Mouse (Mus musculus) CH12.LX (cell line): ENCODE measurements around the gene Extl1. TPM values are rescaled to one million over a fixed set of nuclear protein-coding genes. Genes with fewer than 3 reads are reported as not detected.

Experiments
- DNase-seq: peaks from one replicate; pipeline ENCODE4 v3.0.0-alpha.2; 2013; ENCODE audit errors: extremely low read depth
- H3K27ac ChIP-seq: 2 replicates; pipeline ENCODE4 v1.5.1; 2012; ENCODE audit warnings: low read depth, mild to moderate bottlenecking, control low read depth, moderate library complexity; ENCODE audit not compliant: insufficient read depth
- H3K27me3 ChIP-seq: replicated peaks from 2 replicates; pipeline ENCODE3; 2012; ENCODE audit warnings: inconsistent platforms
- H3K36me3 ChIP-seq, 2 experiments: replicated peaks in 1 of 2; 2 replicates each; pipeline versions ENCODE3 to v1.6.1; 2012; ENCODE audit warnings: inconsistent platforms in 1 of 2, low read length in 1 of 2, mild to moderate bottlenecking in 1 of 2, mixed read lengths in 1 of 2, moderate library complexity in 1 of 2; ENCODE audit not compliant: control insufficient read depth in 1 of 2, insufficient read depth in 1 of 2
- H3K4me1 ChIP-seq, 2 experiments: 2 replicates each; pipeline ENCODE4 v1.6.1; 2012; ENCODE audit warnings: inconsistent platforms in 1 of 2, moderate library complexity in 1 of 2; ENCODE audit not compliant: insufficient read depth in 2 of 2, control insufficient read depth in 1 of 2
- H3K4me2 ChIP-seq: 2 replicates; pipeline ENCODE4 v1.6.1; 2012; ENCODE audit warnings: low read depth, mild to moderate bottlenecking, control low read depth; ENCODE audit not compliant: poor library complexity, insufficient read depth, severe bottlenecking
- H3K4me3 ChIP-seq, 3 experiments: fragments of 150-350 bp in 1 of 3; sonication (generic) in 1 of 3; replicated peaks in 1 of 3; 2 replicates each; pipeline versions ENCODE3 to v1.5.1; 2011 to 2012; ENCODE audit warnings: low read depth in 2 of 3, low read length in 2 of 3, mild to moderate bottlenecking in 2 of 3, moderate library complexity in 2 of 3, control low read depth in 1 of 3, improper control_type of control experiment in 1 of 3, inconsistent platforms in 1 of 3, mixed read lengths in 1 of 3; ENCODE audit not compliant: poor library complexity in 1 of 3
- H3K79me2 ChIP-seq: replicated peaks from 2 replicates; pipeline ENCODE4 v1.6.1; 2012; ENCODE audit warnings: mild to moderate bottlenecking, moderate library complexity; ENCODE audit not compliant: control insufficient read depth, poor library complexity, insufficient read depth, severe bottlenecking; ENCODE audit errors: extremely low read depth
- H3K9ac ChIP-seq: 2 replicates; pipeline ENCODE4 v1.6.1; 2012; ENCODE audit warnings: low read depth, mild to moderate bottlenecking, control low read depth, moderate library complexity; ENCODE audit not compliant: insufficient read depth
- H3K9me3 ChIP-seq: replicated peaks from 2 replicates; pipeline ENCODE3; 2012; ENCODE audit warnings: low read length, inconsistent platforms, mixed read lengths
- CTCF ChIP-seq, 2 experiments: IDR thresholded peaks in 1 of 2; conservative IDR thresholded peaks in 1 of 2; 2 replicates each; pipeline ENCODE4 v1.5.1; 2011 to 2012; ENCODE audit warnings: low read depth in 2 of 2, low read length in 2 of 2, improper control_type of control experiment in 1 of 2, inconsistent platforms in 1 of 2, mild to moderate bottlenecking in 1 of 2, moderate library complexity in 1 of 2
- ELF1 ChIP-seq: IDR thresholded peaks from 2 replicates; pipeline ENCODE4 v1.6.1; 2014; ENCODE audit warnings: low read depth, mild to moderate bottlenecking, inconsistent platforms, low read length, improper control_type of control experiment
- JUND ChIP-seq: conservative IDR thresholded peaks from 2 replicates; pipeline ENCODE4 v1.6.1; 2011; ENCODE audit warnings: low read depth, low read length, improper control_type of control experiment
- MAFK ChIP-seq: IDR thresholded peaks from 2 replicates; pipeline ENCODE4 v1.6.1; 2011; ENCODE audit warnings: low read length, improper control_type of control experiment; ENCODE audit not compliant: insufficient replicate concordance
- MAZ ChIP-seq: IDR thresholded peaks from 2 replicates; pipeline ENCODE4 v1.6.1; 2012; ENCODE audit warnings: low read depth, mild to moderate bottlenecking, inconsistent platforms, low read length, improper control_type of control experiment, moderate library complexity
- MYC ChIP-seq: IDR thresholded peaks from 2 replicates; pipeline ENCODE4 v1.6.1; 2011; ENCODE audit warnings: low read depth, mild to moderate bottlenecking, improper control_type of control experiment, low read length
- NRF1 ChIP-seq: IDR thresholded peaks from 2 replicates; pipeline ENCODE4 v1.6.1; 2014; ENCODE audit warnings: low read depth, mild to moderate bottlenecking, inconsistent platforms, low read length, improper control_type of control experiment, moderate library complexity
- PAX5 ChIP-seq: IDR thresholded peaks from 2 replicates; pipeline ENCODE4 v1.6.1; 2012; ENCODE audit warnings: low read length, inconsistent platforms, mixed read lengths
- POLR2AphosphoS2 ChIP-seq: IDR thresholded peaks from 2 replicates; pipeline ENCODE4 v1.6.1; 2011; ENCODE audit warnings: low read depth, low read length, improper control_type of control experiment
- SIN3A ChIP-seq: IDR thresholded peaks from 2 replicates; pipeline ENCODE4 v1.6.1; 2012; ENCODE audit warnings: low read length, improper control_type of control experiment, inconsistent platforms
- SMC3 ChIP-seq: IDR thresholded peaks from 2 replicates; pipeline ENCODE4 v1.6.1; 2011; ENCODE audit warnings: low read depth, low read length, improper control_type of control experiment
- TBP ChIP-seq: conservative IDR thresholded peaks from 2 replicates; pipeline ENCODE4 v1.6.1; 2011; ENCODE audit warnings: low read depth, low read length, improper control_type of control experiment
- TCF12 ChIP-seq: IDR thresholded peaks from 2 replicates; pipeline ENCODE4 v1.6.1; 2014; ENCODE audit warnings: low read depth, mild to moderate bottlenecking, inconsistent platforms, low read length, improper control_type of control experiment
- ZC3H11A ChIP-seq: IDR thresholded peaks from 2 replicates; pipeline ENCODE4 v1.6.1; 2012; ENCODE audit warnings: low read depth, mild to moderate bottlenecking, inconsistent platforms, low read length, improper control_type of control experiment
- dilution Hi-C: fragments of 300-500 bp; cut with MboI; formaldehyde crosslinking; loops from 2 replicates; pipeline ENCODE4 v1.14.3; 2020; ENCODE audit warnings: low sequenced_read_pairs; ENCODE audit not compliant: extremely low pct_unique_long_range_greater_than_20kb, extremely low pct_ligation_motif_present
- in situ Hi-C: fragments of 300-500 bp; cut with MboI; formaldehyde crosslinking; loops from 3 replicates; pipeline ENCODE4 v1.14.3; 2019; ENCODE audit warnings: low sequenced_read_pairs, low pct_ligation_motif_present, low pct_unique_long_range_greater_than_20kb, mixed read lengths
- polyA plus RNA-seq: library from polyadenylated mRNA; unstranded; fragments of >175 nt; gene quantifications from 2 replicates; pipeline ENCODE4 v1.2.1, GENCODE M21; 2012; ENCODE audit warnings: low read depth; ENCODE audit not compliant: insufficient read length
- total RNA-seq, 2 experiments: library from RNA; depleted of rRNA; stranded (reverse); fragments of 300-350 nt in 1 of 2; fragments of >200 nt in 1 of 2; gene quantifications; 2 replicates each; pipeline ENCODE4 v1.2.3; 2012 to 2014

The Extl1 gene
- total and polyA plus RNA-seq, 3 experiments: 0.54 to 4.5 (median 1.6) TPM

GRCm38 (mm10) chr4:134344620-134345019 is 39.0 kb downstream of the Extl1 start:
- no peak overlapping the region for H3K9ac ChIP-seq
- H3K36me3 ChIP-seq: no peaks in the 10 kb centered on the region
- dilution Hi-C loops (no loop called here), in situ Hi-C loops (no loop called here)
- peaks cover 2% of the 10 kb centered on the region for H3K9me3 ChIP-seq
- H3K4me1 ChIP-seq: no peaks in the 10 kb centered on the region
- DNase-seq: no peak
- H3K4me2 ChIP-seq: no peak overlapping the region
- H3K79me2 ChIP-seq: no peaks in the 10 kb centered on the region
- H3K27me3 ChIP-seq: no peaks in the 10 kb centered on the region
- H3K27ac ChIP-seq: no peak overlapping the region
- H3K4me3 ChIP-seq: no peak overlapping the region
- peak; percentile 31 for TF ChIP-seq SMC3
- TF ChIP-seq PAX5: no peak
- peak in 1 of 2 experiments; percentile 47; a peak in 2 of 4 replicates for TF ChIP-seq CTCF (conservative IDR thresholded peaks at IDR 0.05 in 1 of 2, IDR thresholded peaks at IDR 0.05 in 1 of 2; ENCODE audit: low read depth in 2 of 2, low read length in 2 of 2)

GRCm38 (mm10) chr4:134343071-134344031 is 40.3 kb downstream of the Extl1 start, which contains the start of gene Slc30a2:
Gene Slc30a2 (plus strand): TSS chr4:134343181.
- no peaks in the 10 kb centered on the region for H3K36me3 ChIP-seq
- no peak within 1 kb of the TSS for H3K4me3 ChIP-seq
- in situ Hi-C loops: no loop called here
- TF ChIP-seq MYC (no peak), NRF1 (no peak), TBP (no peak), POLR2AphosphoS2 (no peak), CTCF (conservative IDR thresholded peaks at IDR 0.05 in 1 of 2, IDR thresholded peaks at IDR 0.05 in 1 of 2; ENCODE audit: low read depth in 2 of 2, low read length in 2 of 2) (no peak), ZC3H11A (no peak), SIN3A (no peak), ELF1 (no peak), TCF12 (no peak), MAFK (no peak), MAZ (no peak), JUND (no peak)
- H3K4me1 ChIP-seq: no peaks in the 10 kb centered on the region
- H3K4me2 ChIP-seq: no peak within 1 kb of the TSS
- H3K9ac ChIP-seq: no peak within 1 kb of the TSS
- no peaks in the 10 kb centered on the region for H3K79me2 ChIP-seq
- DNase-seq: no peak
- no peaks in the 10 kb centered on the region for H3K27me3 ChIP-seq
- H3K27ac ChIP-seq: no peak within 1 kb of the TSS
- peaks cover 6% of the 10 kb centered on the region for H3K9me3 ChIP-seq
- dilution Hi-C loops: no loop called here
